Mouse (Mus musculus): ENCODE measurements at regions not wholly inside any gene's neighbourhood (a gene's known extent, or its start where the extent isn't known, plus 50 kb on each side); places are given as distances from the start of the nearest gene placed in this dataset.

DNA sequence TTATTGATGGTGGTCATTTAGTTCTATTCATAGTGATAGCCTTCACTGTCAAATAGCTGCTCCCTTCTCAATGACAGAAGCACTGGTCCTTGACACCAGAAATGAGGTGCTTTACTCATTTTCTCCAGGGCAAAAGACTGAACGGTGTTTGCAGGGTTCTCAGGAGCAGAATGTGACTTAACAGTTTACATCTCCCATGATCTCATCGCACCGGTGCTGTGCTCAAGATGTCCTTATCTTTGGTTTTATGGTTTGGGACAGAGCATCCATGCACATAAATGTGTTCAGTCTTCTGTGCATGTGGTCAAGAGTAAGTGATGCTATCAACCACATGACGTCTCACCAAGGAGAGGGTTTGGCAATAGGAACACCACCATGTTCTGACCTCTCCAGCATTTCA lies 78.1 kb upstream of the Pdc start:
- Histone ChIP-seq H3K4me2 (ENCODE audit: low read depth, low read length, poor library complexity, severe bottlenecking) (no peak overlapping the region), H3K4me3 (ENCODE audit: low read depth, low read length) (no peak overlapping the region), H3K4me1 (ENCODE audit: insufficient read depth, low read length) (no peaks in the 10 kb centered on the region), H3K27me3 (ENCODE audit: insufficient read depth, low read length) (no peaks in the 10 kb centered on the region), H3K27ac (ENCODE audit: low read depth, low read length) (no peak overlapping the region), H3K9ac (replicated peaks; ENCODE audit: low read length, poor library complexity, severe bottlenecking) (no peak overlapping the region), H3K9me3 (ENCODE audit: low read length) (no peaks in the 10 kb centered on the region), H3K36me3 (ENCODE audit: insufficient read depth, low read length) (no peaks in the 10 kb centered on the region)
- WGBS = 95% methylated on average over 4 of the region's 4 CpGs
- TF ChIP-seq CTCF (IDR thresholded peaks at IDR 0.05) = no peak
- no peak for DNase-seq (ENCODE audit: low spot score)
- no peak for ATAC-seq (ENCODE audit: low FRiP score)

DNA sequence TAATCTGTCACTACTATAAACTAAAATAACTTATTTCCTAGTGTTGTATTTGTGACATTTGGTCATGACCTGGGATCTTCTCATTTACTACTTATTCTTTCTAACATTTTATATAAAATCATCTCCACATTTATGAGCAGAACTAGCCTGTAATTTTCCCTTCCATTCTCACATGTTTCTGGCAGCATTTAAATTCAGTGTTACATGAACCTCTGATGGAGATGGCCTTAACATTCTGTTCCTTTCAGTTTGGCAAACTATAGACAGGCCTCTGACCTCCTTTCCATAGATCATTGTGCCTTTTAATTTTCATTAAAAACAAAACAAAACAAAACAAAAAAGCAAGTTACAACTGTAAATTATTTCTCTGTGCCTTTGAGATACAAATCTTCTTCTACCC lies 77.1 kb upstream of the Pdc start:
- Histone ChIP-seq H3K4me3 (ENCODE audit: low read depth, low read length) (no peak overlapping the region), H3K4me2 (ENCODE audit: low read depth, low read length, poor library complexity, severe bottlenecking) (no peak overlapping the region), H3K27me3 (ENCODE audit: insufficient read depth, low read length) (no peaks in the 10 kb centered on the region), H3K27ac (ENCODE audit: low read depth, low read length) (no peak overlapping the region), H3K9ac (replicated peaks; ENCODE audit: low read length, poor library complexity, severe bottlenecking) (no peak overlapping the region), H3K36me3 (ENCODE audit: insufficient read depth, low read length) (no peaks in the 10 kb centered on the region), H3K9me3 (ENCODE audit: low read length) (no peaks in the 10 kb centered on the region), H3K4me1 (ENCODE audit: insufficient read depth, low read length) (no peaks in the 10 kb centered on the region)
- ATAC-seq (ENCODE audit: low FRiP score) = no peak
- no peak for TF ChIP-seq CTCF (IDR thresholded peaks at IDR 0.05)
- DNase-seq (ENCODE audit: low spot score) = no peak

DNA sequence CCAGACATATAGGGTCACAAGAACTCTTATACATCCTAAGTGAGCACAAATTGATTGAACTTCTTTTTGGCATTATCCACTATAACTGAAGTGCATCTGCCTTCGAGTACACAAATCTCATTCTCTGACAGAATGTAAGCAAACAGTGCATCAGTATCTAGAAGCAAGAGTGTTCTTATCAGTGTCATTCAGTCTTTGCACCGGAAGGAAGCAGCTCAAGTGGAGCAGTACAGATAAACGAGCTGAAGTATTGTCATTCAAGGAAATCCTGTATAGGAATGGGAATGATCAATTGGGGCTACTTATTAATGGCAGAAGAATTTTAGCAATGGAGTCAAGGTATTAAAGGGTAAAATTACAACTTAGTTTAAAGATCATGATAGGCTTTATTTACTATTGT lies 74.3 kb upstream of the Pdc start:
- no peaks in the 10 kb centered on the region for H3K27me3 ChIP-seq (ENCODE audit: insufficient read depth, low read length)
- WGBS = 84% methylated on average over 3 of the region's 3 CpGs
- ATAC-seq (ENCODE audit: low FRiP score) (no peak), DNase-seq (ENCODE audit: low spot score) (no peak)
- no peak overlapping the region for H3K4me2 ChIP-seq (ENCODE audit: low read depth, low read length, poor library complexity, severe bottlenecking)
- no peaks in the 10 kb centered on the region for H3K4me1 ChIP-seq (ENCODE audit: insufficient read depth, low read length)
- TF ChIP-seq CTCF (IDR thresholded peaks at IDR 0.05) = no peak
- no peak overlapping the region for H3K27ac ChIP-seq (ENCODE audit: low read depth, low read length)
- no peak overlapping the region for H3K9ac ChIP-seq (replicated peaks; ENCODE audit: low read length, poor library complexity, severe bottlenecking)
- H3K9me3 ChIP-seq (ENCODE audit: low read length) = no peaks in the 10 kb centered on the region
- no peak overlapping the region for H3K4me3 ChIP-seq (ENCODE audit: low read depth, low read length)
- H3K36me3 ChIP-seq (ENCODE audit: insufficient read depth, low read length) = no peaks in the 10 kb centered on the region

DNA sequence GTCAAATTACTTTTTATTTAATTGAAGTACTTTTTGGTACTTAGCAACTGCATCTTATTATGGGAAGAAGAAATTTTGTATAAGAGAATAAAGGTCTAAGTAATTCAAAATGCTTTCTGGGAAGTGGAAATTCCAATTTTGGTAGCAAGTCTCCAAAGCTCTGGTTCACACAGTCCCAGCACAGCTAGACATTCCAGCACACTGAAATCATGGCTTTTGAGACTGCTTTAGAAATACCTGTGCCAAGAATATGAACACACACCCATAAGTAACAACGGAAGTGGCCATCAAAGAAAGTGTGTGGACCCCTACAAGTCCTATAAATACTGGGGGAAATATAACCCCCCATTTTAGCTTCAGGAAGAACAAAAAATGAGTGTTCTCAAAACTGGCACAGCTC lies 67.8 kb upstream of the Pdc start:
- no peak for ATAC-seq (ENCODE audit: low FRiP score)
- H3K27ac ChIP-seq (ENCODE audit: low read depth, low read length) = no peak overlapping the region
- H3K4me2 ChIP-seq (ENCODE audit: low read depth, low read length, poor library complexity, severe bottlenecking) = no peak overlapping the region
- no peak overlapping the region for H3K4me3 ChIP-seq (ENCODE audit: low read depth, low read length)
- H3K27me3 ChIP-seq (ENCODE audit: insufficient read depth, low read length) = no peaks in the 10 kb centered on the region
- WGBS = 95% methylated on average over 1 of the region's 1 CpGs
- no peaks in the 10 kb centered on the region for H3K36me3 ChIP-seq (ENCODE audit: insufficient read depth, low read length)
- DNase-seq (ENCODE audit: low spot score) = no peak
- no peak overlapping the region for H3K9ac ChIP-seq (replicated peaks; ENCODE audit: low read length, poor library complexity, severe bottlenecking)
- no peaks in the 10 kb centered on the region for H3K9me3 ChIP-seq (ENCODE audit: low read length)
- no peaks in the 10 kb centered on the region for H3K4me1 ChIP-seq (ENCODE audit: insufficient read depth, low read length)
- TF ChIP-seq CTCF (IDR thresholded peaks at IDR 0.05) = no peak

DNA sequence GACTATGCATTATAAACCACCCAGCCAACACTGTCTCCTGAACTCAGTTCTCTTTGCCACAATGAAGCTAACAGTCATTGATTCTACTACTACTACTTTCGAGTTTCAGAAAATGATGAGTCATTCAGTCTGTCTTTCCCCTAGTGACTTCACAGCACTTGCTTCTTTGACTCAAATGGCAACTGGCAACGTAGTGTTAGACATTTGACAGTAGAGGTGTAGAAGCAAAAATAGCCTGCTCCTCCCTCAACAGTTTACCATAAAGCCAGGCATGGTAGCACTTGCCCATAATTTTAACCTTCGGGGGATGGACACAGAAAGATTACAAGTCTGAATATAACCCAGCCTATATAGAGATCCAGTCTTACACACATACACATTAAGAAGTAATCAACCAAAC lies 67.3 kb upstream of the Pdc start:
- Histone ChIP-seq H3K27me3 (ENCODE audit: insufficient read depth, low read length) (no peaks in the 10 kb centered on the region), H3K36me3 (ENCODE audit: insufficient read depth, low read length) (no peaks in the 10 kb centered on the region), H3K4me3 (ENCODE audit: low read depth, low read length) (no peak overlapping the region), H3K4me1 (ENCODE audit: insufficient read depth, low read length) (no peaks in the 10 kb centered on the region), H3K9me3 (ENCODE audit: low read length) (no peaks in the 10 kb centered on the region), H3K27ac (ENCODE audit: low read depth, low read length) (no peak overlapping the region), H3K4me2 (ENCODE audit: low read depth, low read length, poor library complexity, severe bottlenecking) (no peak overlapping the region), H3K9ac (replicated peaks; ENCODE audit: low read length, poor library complexity, severe bottlenecking) (no peak overlapping the region)
- no peak for TF ChIP-seq CTCF (IDR thresholded peaks at IDR 0.05)
- no peak for ATAC-seq (ENCODE audit: low FRiP score)
- WGBS = 86% methylated on average over 3 of the region's 3 CpGs
- no peak for DNase-seq (ENCODE audit: low spot score)

DNA sequence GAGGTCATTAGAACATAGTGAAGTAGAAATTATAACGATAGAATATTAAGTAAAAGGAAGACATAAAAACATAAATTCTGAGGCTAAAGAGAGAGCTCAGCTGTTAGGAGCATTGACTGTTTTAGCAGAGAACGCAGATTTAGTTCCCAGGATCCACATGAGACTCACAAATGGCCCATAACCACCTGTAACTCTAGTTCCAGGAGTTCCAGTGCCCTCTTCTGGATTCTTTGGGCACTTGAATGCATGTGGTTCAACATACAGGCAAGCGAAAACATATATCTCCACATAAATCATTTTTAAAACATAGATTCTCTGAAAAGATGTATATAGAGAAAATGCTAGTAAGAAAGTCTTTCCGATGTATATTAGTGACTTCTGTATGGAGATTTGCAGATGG lies 61.6 kb upstream of the Pdc start:
- Histone ChIP-seq H3K27me3 (ENCODE audit: insufficient read depth, low read length) (no peaks in the 10 kb centered on the region), H3K9ac (replicated peaks; ENCODE audit: low read length, poor library complexity, severe bottlenecking) (no peak overlapping the region), H3K27ac (ENCODE audit: low read depth, low read length) (no peak overlapping the region), H3K4me3 (ENCODE audit: low read depth, low read length) (no peak overlapping the region), H3K36me3 (ENCODE audit: insufficient read depth, low read length) (no peaks in the 10 kb centered on the region), H3K4me1 (ENCODE audit: insufficient read depth, low read length) (no peaks in the 10 kb centered on the region), H3K4me2 (ENCODE audit: low read depth, low read length, poor library complexity, severe bottlenecking) (no peak overlapping the region), H3K9me3 (ENCODE audit: low read length) (no peaks in the 10 kb centered on the region)
- TF ChIP-seq CTCF (IDR thresholded peaks at IDR 0.05) = peak; percentile 57
- peak; percentile 9 for DNase-seq (ENCODE audit: low spot score)
- WGBS = 65% methylated on average over 4 of the region's 4 CpGs
- ATAC-seq (ENCODE audit: low FRiP score) = no peak

DNA sequence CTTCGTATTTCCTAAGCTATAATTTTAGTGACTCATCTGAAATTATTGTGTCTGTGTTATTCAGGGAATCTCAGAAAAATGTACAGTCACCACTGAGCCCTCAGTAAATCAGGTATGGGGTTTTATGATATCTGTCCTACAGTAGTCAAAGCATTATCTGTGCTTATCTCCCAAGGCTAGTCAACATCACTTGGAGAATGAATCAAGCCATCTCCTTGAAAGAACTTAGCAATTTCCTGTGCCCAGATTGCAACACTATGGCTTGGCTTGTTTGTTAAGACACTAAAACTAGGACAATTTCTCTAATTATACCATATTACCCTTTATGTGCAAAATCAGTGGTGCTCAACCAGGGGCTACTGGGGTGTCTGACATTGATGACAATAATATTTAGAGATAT lies 58.9 kb upstream of the Pdc start:
- H3K27ac ChIP-seq (ENCODE audit: low read depth, low read length) = no peak overlapping the region
- no peak overlapping the region for H3K4me3 ChIP-seq (ENCODE audit: low read depth, low read length)
- no peaks in the 10 kb centered on the region for H3K27me3 ChIP-seq (ENCODE audit: insufficient read depth, low read length)
- no peak overlapping the region for H3K4me2 ChIP-seq (ENCODE audit: low read depth, low read length, poor library complexity, severe bottlenecking)
- H3K4me1 ChIP-seq (ENCODE audit: insufficient read depth, low read length) = no peaks in the 10 kb centered on the region
- H3K9ac ChIP-seq (replicated peaks; ENCODE audit: low read length, poor library complexity, severe bottlenecking) = no peak overlapping the region
- no peaks in the 10 kb centered on the region for H3K9me3 ChIP-seq (ENCODE audit: low read length)
- no peak for ATAC-seq (ENCODE audit: low FRiP score)
- DNase-seq (ENCODE audit: low spot score) = no peak
- 77% methylated on average over 1 of the region's 1 CpGs for WGBS
- TF ChIP-seq CTCF (IDR thresholded peaks at IDR 0.05) = no peak
- H3K36me3 ChIP-seq (ENCODE audit: insufficient read depth, low read length) = no peaks in the 10 kb centered on the region

Measured in midbrain, postnatal 0 days (tissue).